Mouse (Mus musculus) stomach, embryonic 16.5 days (tissue): ENCODE data around the gene Hopx. TPM values are rescaled to one million over a fixed set of nuclear protein-coding genes. Genes with fewer than 3 reads are reported as not detected.

Experiments used
- ATAC-seq: fragments of 200-750 bp; cut with Nextera tagmentation; 2 replicates; pipeline ENCODE4 v1.8.0; 2017; ENCODE audit warnings: moderate number of reproducible peaks, moderate TSS enrichment; ENCODE audit not compliant: insufficient read depth, low FRiP score
- H3K27ac ChIP-seq: fragments of 300-500 bp; sonication (generic); 2 replicates; pipeline ENCODE4 v1.5.1; 2014; ENCODE audit warnings: low read length
- H3K27me3 ChIP-seq: fragments of 300-500 bp; sonication (generic); 2 replicates; pipeline ENCODE4 v1.6.1; 2014; ENCODE audit warnings: low read length, control low read depth, mixed read lengths; ENCODE audit not compliant: control insufficient read depth, insufficient read depth
- H3K36me3 ChIP-seq: fragments of 300-500 bp; sonication (generic); 2 replicates; pipeline ENCODE4 v1.6.1; 2014; ENCODE audit warnings: low read length; ENCODE audit not compliant: control insufficient read depth, insufficient read depth
- H3K4me1 ChIP-seq: fragments of 300-500 bp; sonication (generic); 2 replicates; pipeline ENCODE4 v1.6.1; 2014; ENCODE audit warnings: low read length, control low read depth, mixed read lengths; ENCODE audit not compliant: control insufficient read depth, insufficient read depth
- H3K4me2 ChIP-seq: fragments of 300-500 bp; sonication (generic); 2 replicates; pipeline ENCODE4 v1.6.1; 2014; ENCODE audit warnings: low read depth, low read length, mixed read lengths
- H3K4me3 ChIP-seq: fragments of 300-500 bp; sonication (generic); replicated peaks from 2 replicates; pipeline ENCODE4 v1.5.1; 2014; ENCODE audit warnings: mild to moderate bottlenecking, low read length
- H3K9ac ChIP-seq: fragments of 300-500 bp; sonication (generic); 2 replicates; pipeline ENCODE4 v1.6.1; 2014; ENCODE audit warnings: low read length
- H3K9me3 ChIP-seq: fragments of 300-500 bp; sonication (generic); replicated peaks from 2 replicates; pipeline ENCODE4 v1.6.1; 2016; ENCODE audit warnings: low read length, control low read depth; ENCODE audit not compliant: control insufficient read depth
- WGBS: fragments of 180-500 bp; shearing (Covaris S2); extraction: QIAGEN DNeasy Blood & Tissue Kit; methylation state at CpG from one replicate; pipeline ENCODE4 v1.1.7; 2014; 5-methylcytosine and 5-hydroxymethylcytosine counted together
- polyA plus RNA-seq: library from polyadenylated mRNA; unstranded; fragments of >200 nt; fragmentation: Nextera tagmentation; extraction: Ambion mirVana; gene quantifications from 2 replicates; pipeline ENCODE4 v1.2.1, GENCODE M21; 2015

Gene Hopx
- polyA plus RNA-seq, 1 experiment from 2014 or later, result 6.9 TPM

DNA sequence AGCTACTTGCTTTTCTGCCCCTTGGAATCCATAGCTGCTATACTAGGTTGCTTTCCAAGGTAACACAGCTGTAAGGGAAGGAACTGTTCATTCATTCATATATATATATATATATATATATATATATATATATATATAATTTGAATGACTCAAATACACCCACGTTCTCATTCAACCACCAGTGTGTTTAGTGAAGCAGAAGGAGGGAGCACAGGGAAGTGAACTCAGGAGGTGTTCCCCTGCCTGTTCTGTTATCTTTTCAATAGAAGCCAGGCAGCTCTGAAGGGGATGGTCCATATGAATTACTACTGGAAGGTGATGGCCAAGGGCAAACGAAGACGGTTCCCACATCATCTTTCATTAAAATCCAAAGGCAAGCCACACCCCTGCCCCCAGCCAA is 27.8 kb downstream of the Hopx start:
- Histone ChIP-seq H3K27me3 (no peaks in the 10 kb centered on the region), H3K36me3 (no peaks in the 10 kb centered on the region), H3K4me2 (no peak overlapping the region), H3K9ac (no peak overlapping the region), H3K9me3 (no peaks in the 10 kb centered on the region), H3K4me1 (no peaks in the 10 kb centered on the region), H3K4me3 (no peak overlapping the region), H3K27ac (no peak overlapping the region)
- 79% methylated on average over 3 of the region's 3 CpGs for WGBS
- no peak for ATAC-seq

GRCm38 (mm10) chr5:77086541-77086940 is 28.4 kb downstream of the Hopx start:
- H3K36me3 ChIP-seq, result no peaks in the 10 kb centered on the region
- no peak overlapping the region for H3K4me2 ChIP-seq
- H3K4me1 ChIP-seq, result no peaks in the 10 kb centered on the region
- ATAC-seq, result no peak
- WGBS, result 81% methylated on average over 7 of the region's 7 CpGs
- H3K9ac ChIP-seq, result no peak overlapping the region
- no peak overlapping the region for H3K4me3 ChIP-seq
- no peak overlapping the region for H3K27ac ChIP-seq
- no peaks in the 10 kb centered on the region for H3K9me3 ChIP-seq
- no peaks in the 10 kb centered on the region for H3K27me3 ChIP-seq

DNA sequence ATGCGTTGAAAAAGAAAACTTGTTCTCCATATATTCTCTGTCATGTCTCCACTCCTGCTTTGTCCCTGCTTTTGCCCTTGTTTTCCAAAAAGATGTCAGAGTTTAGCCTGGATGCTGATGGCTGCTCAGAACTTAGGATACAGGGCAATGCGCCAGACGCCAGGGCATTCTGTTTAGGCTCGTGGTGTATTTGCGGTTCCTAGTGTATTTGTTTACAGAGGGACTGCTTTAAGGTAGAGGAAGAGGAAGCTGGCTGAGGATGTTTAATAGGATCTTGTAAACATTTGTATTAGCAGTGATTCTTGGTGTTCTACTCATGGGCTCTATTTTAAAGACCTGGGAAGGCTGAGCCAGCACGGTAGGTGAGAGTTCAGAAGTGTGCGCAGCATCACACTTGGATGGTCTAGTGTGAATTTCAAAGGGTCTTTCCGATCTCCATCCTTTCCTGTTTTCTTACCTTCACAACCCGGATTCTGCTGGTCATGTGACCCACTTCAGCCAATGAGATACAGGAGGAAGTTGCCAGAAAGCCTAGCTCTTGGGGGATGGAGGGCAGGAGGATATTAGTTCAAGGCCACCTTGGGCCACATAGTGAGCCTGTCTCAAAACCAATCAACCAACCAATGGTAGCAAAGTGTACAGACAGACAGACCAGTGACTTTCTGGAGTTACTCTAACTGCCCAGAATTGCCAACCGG is 29.0 kb downstream of the Hopx start:
- H3K4me2 ChIP-seq, result no peak overlapping the region
- H3K4me3 ChIP-seq, result no peak overlapping the region
- no peaks in the 10 kb centered on the region for H3K27me3 ChIP-seq
- no peaks in the 10 kb centered on the region for H3K36me3 ChIP-seq
- ATAC-seq, result no peak
- H3K27ac ChIP-seq, result no peak overlapping the region
- 70% methylated on average over 10 of the region's 10 CpGs for WGBS
- H3K9ac ChIP-seq, result no peak overlapping the region
- no peaks in the 10 kb centered on the region for H3K4me1 ChIP-seq
- H3K9me3 ChIP-seq, result no peaks in the 10 kb centered on the region

- no peaks in the 10 kb centered on the region for H3K9me3 ChIP-seq
- no peaks in the 10 kb centered on the region for H3K4me1 ChIP-seq
- no peak overlapping the region for H3K27ac ChIP-seq
- H3K9ac ChIP-seq, result no peak overlapping the region
- no peaks in the 10 kb centered on the region for H3K36me3 ChIP-seq
- H3K4me3 ChIP-seq, result no peak overlapping the region
- no peak overlapping the region for H3K4me2 ChIP-seq
- no peak for ATAC-seq
- WGBS, result 90% methylated on average over 4 of the region's 4 CpGs
- no peaks in the 10 kb centered on the region for H3K27me3 ChIP-seq
These were observed 30.5 kb downstream of the Hopx start for GRCm38 (mm10) chr5:77084418-77084817.

DNA sequence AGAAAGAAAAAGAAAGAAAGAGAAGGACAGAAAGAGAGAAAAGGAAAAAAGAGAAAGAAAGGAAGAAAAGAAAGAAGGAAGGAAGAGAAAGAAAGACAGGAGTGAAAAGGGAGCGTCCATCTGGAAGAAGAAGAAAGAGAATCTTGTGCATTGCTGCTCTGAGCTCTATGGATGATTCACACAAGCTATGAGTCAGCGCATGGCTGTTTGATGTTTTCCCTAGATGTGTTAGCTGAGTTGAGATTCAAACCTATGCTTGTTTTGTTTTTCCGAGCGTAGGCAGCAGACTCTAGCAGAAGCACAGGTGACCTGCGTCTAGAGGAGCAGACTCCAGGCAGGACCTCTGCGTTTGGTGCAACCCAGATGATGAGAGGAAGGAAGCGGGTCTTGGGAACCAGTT is 32.2 kb downstream of the Hopx start:
- Histone ChIP-seq H3K9me3 (no peaks in the 10 kb centered on the region), H3K4me1 (no peaks in the 10 kb centered on the region), H3K4me3 (no peak overlapping the region), H3K27me3 (no peaks in the 10 kb centered on the region), H3K27ac (no peak overlapping the region), H3K9ac (no peak overlapping the region), H3K36me3 (no peaks in the 10 kb centered on the region), H3K4me2 (no peak overlapping the region)
- WGBS, result 71% methylated on average over 7 of the region's 7 CpGs
- ATAC-seq, result no peak

- Histone ChIP-seq H3K4me2 (no peak overlapping the region), H3K4me3 (no peak overlapping the region), H3K27ac (no peak overlapping the region), H3K9ac (no peak overlapping the region), H3K36me3 (no peaks in the 10 kb centered on the region), H3K4me1 (no peaks in the 10 kb centered on the region), H3K27me3 (no peaks in the 10 kb centered on the region), H3K9me3 (no peaks in the 10 kb centered on the region)
- ATAC-seq, result no peak
- 84% methylated on average over 4 of the region's 4 CpGs for WGBS
These were observed 34.2 kb downstream of the Hopx start for GRCm38 (mm10) chr5:77080761-77081160.

DNA sequence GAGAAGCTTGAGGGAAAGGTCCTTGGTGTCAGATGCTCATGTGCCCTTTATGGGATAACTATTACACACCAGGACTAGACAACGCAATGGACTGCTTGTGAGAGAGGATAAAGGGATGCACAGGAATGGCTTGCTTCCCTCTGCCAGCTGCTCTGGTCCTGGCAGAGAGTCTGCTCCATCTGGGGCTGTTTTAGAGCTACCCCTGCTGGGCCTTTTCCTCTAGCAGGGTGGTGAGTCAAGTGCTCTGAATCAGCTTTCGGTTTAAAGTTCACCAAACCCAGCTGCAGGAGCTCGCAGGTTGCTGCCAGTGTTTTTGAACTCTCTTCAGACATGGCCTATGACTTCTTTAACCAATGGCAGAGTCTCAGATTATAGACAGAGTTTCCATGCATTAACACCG is 39.0 kb downstream of the Hopx start:
- H3K36me3 ChIP-seq, result no peaks in the 10 kb centered on the region

GRCm38 (mm10) chr5:77074914-77075313 is 40.0 kb downstream of the Hopx start:
- peak; percentile 47; the same call in 1 of the 2 replicates for ATAC-seq
- 63% methylated on average over 2 of the region's 2 CpGs for whole genome bisulfite sequencing
- no peak overlapping the region for H3K4me3 ChIP-seq
- no peaks in the 10 kb centered on the region for H3K27me3 ChIP-seq
- no peak overlapping the region for H3K9ac ChIP-seq
- no peaks in the 10 kb centered on the region for H3K4me1 ChIP-seq
- no peaks in the 10 kb centered on the region; the same call in 1 of the 2 replicates for H3K9me3 ChIP-seq
- no peak overlapping the region for H3K4me2 ChIP-seq
- H3K27ac ChIP-seq, result 0 out of 2 replicates have a peak overlapping the region, but pooled peaks have one; percentile 23
- no peaks in the 10 kb centered on the region for H3K36me3 ChIP-seq

More for the DNA sequence above, 39.0 kb downstream of the Hopx start:
- no peak for ATAC-seq
- Histone ChIP-seq H3K9ac (no peak overlapping the region), H3K4me2 (no peak overlapping the region), H3K4me3 (no peak overlapping the region), H3K27me3 (no peaks in the 10 kb centered on the region), H3K4me1 (no peaks in the 10 kb centered on the region), H3K27ac (no peak overlapping the region), H3K9me3 (no peaks in the 10 kb centered on the region; the same call in 1 of the 2 replicates)
- WGBS, result 91% methylated on average over 4 of the region's 4 CpGs

GRCm38 (mm10) chr5:77073794-77074193 is 41.1 kb downstream of the Hopx start:
- Histone ChIP-seq H3K9me3 (no peaks in the 10 kb centered on the region; the same call in 1 of the 2 replicates), H3K36me3 (no peaks in the 10 kb centered on the region), H3K4me3 (no peak overlapping the region), H3K4me2 (no peak overlapping the region), H3K27me3 (no peaks in the 10 kb centered on the region), H3K4me1 (no peaks in the 10 kb centered on the region), H3K9ac (no peak overlapping the region), H3K27ac (no peak overlapping the region)
- WGBS, result 84% methylated on average over 8 of the region's 8 CpGs
- no peak for ATAC-seq
